Mouse (Mus musculus) thymus, postnatal 36 days (tissue): ENCODE measurements around the gene Sema4d.
A peak's percentile ranks its signal among the peaks of the same experiment; 100 is the strongest.

Experiments
- DNase-seq, 2 experiments: peaks; one replicate each; pipeline ENCODE4 v3.0.0; 2022; ENCODE audit warnings: mixed read lengths in 2 of 2

Sema4d gene

DNA sequence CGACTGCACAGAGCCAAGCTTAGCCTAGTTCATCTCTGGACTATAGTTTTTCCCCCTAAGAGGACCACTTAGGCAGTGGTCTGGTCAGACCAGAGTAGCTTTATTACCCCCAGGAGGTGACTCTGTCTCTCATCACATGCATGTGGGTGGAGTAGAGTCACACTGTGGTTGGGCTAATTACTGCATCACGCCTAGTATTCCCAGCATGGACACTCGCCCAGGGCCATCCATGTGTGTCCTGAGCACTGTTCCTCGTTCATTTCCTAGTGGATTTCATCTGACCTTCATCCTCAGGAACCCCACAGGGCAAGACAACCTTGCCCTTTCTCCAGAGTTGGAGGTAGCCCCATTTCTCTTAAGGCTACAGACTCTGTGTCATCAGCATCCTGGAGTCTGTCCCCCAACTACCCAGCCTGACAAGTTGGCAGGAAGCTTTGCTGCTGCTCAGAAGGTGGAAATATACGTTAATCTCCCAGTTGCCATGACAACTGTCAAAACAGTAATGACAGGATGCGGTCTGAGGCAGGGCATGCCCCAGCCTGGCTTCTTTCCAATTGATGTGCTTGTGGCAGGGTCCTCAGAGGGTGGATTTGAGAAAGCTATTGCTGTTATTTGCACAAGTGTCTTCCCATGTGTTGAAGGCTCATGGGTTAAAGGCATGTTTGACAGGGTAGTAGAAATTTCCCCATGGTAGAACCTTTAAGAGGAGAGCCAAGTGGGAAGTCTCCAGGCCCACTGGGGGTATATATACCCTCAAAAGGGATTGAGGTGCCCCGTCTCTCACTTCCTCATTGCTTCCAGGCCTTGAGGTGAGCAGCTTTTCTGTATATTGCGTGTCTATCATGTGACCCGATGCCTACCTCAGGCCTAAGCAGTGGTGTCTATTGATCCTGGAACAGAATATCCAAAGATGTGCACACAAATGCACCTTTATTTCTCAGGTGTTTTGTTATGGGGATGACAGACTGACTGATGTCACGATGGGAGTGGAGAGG, 20.4 kb upstream of the Sema4d start:
- peak; percentile 71 to 83 for DNase-seq

- DNase-seq, result no peak
Measured at GRCm38 (mm10) chr13:51808141-51808540, 14.6 kb upstream of the Sema4d start.

GRCm38 (mm10) chr13:51806220-51806619, 12.7 kb upstream of the Sema4d start:
- no peak for DNase-seq

- no peak for DNase-seq
Measured at GRCm38 (mm10) chr13:51805634-51806033, 12.1 kb upstream of the Sema4d start.

GRCm38 (mm10) chr13:51800921-51801320, 7.4 kb upstream of the Sema4d start:
- peak; percentile 87 to 91 for DNase-seq

DNA sequence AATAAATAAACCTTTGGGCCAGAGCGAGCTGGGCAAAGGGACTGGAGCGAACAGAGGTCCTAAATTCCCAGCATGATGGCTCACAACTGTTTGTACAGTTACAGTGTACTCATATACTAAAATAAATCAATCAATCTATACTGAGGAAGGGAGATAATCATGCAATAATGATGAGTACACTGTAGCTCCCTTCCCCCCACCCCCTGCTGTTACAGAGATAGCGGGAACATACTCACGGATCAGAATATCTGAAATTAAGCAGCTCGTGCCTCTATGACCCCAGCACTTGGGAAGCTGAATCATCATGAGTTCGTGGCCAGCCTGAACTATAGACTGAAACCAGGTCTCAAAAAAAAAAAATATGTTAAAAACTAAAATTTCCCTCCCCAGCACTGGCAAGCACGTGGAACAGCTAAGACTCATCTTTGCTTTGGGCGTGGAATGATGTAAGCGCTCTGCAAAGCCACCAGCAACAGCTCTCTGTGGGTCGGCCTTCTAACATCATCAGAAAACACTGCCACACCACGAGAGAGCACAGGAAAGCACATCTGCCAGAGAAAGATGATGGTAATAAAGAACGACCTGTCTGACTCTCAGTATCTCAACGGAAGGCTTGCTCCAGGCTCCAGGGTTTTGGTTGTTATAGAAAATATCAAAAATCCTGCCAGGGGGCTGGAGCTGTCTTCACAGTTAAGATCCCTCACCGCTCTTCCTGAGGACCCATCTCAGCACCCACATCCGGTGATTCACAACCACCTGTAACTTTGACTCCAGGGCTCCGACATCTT, 6.4 kb upstream of the Sema4d start:
- DNase-seq, result peak; percentile 35 to 51

GRCm38 (mm10) chr13:51797899-51798746, 4.6 kb upstream of the Sema4d start:
- DNase-seq, result peak; percentile 40 to 47

DNA sequence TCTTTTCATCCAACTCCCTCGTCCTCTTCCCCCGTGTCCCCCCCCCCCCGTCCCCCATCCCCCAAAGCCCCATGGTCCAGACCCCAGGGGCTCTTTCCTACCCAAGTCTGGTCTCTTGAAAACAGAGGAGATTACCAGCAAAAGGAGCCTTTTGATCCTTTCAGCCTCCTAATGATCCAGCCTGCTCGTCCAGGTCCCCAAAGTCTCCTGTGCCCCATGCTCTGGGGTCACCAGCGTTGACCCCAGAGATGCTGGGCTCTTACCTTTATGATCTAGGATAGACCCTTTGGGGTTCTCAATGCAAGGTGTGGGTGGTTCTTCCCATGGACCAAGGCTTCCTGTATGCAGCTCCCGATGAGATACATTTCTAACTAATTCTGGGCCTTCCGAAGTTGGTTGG, 401 bp upstream of the Sema4d start:
- no peak for DNase-seq

GRCm38 (mm10) chr13:51792729-51793424, 670 bp downstream of the Sema4d start:
- DNase-seq, result peak; percentile 82 to 87

GRCm38 (mm10) chr13:51792135-51792573, 1.4 kb downstream of the Sema4d start:
- DNase-seq, result peak in 1 of 2 experiments; percentile 50

DNA sequence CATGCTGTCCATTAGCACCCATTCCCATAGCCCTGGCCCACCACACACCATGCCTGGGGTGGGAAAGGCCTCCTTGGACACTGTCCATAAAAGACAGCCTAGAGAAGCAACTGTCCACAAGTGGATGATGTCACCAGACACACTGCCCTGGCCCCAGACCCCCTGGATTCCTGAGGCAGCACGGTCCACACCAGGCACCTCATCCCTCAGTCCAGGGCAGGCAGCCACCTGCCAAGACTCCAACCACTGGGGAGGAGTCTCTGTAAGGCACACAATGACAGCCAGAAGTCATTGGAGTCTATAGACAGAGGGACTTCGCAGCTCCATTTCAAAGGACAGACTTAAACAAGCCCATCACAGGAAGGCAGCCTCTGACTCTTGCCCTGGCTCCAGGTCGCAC, 1.9 kb downstream of the Sema4d start:
- DNase-seq, result no peak

GRCm38 (mm10) chr13:51790793-51791192, 2.8 kb downstream of the Sema4d start:
- no peak for DNase-seq

GRCm38 (mm10) chr13:51787858-51788257, 5.7 kb downstream of the Sema4d start:
- DNase-seq, result no peak

DNA sequence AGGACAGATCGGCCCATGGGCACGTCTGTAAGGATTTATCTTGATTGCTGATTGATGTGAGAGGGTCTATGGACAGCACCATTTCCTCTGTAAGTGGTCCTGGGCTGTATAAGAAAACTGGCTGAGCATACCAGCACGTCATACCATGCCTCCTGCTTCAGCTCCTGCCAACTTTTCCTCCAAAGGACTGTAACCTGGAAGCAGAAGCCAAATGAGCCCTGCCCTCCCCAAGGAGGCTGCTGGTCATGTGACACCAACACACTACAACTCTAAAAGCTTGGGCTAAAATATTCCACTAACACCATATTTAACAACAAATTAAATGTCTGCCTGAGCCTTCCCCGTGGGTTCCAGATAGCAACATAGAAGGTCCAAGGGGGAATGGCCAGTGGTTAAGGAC, 6.9 kb downstream of the Sema4d start:
- no peak for DNase-seq

DNA sequence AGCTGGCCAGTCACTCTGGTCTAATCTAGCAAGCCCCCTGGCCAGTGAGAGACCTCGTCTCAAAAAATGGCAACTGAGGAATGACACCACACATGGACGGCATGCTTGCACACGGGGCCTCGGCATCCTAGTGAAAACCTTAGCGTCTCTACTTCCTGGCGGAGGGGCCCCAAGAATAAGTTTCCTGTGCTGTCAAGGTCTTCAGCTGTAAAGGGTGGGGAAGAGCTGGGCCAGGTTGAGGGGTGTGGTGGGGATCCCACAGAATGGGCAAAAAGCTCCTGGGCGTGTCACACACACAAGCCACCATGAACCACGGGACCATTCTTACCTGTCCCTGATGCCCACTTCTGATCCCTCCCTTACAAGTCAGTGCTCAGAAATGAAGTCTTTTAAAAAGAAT, 9.1 kb downstream of the Sema4d start:
- no peak for DNase-seq

- no peak for DNase-seq
Measured at GRCm38 (mm10) chr13:51783857-51784256, 9.7 kb downstream of the Sema4d start.

DNA sequence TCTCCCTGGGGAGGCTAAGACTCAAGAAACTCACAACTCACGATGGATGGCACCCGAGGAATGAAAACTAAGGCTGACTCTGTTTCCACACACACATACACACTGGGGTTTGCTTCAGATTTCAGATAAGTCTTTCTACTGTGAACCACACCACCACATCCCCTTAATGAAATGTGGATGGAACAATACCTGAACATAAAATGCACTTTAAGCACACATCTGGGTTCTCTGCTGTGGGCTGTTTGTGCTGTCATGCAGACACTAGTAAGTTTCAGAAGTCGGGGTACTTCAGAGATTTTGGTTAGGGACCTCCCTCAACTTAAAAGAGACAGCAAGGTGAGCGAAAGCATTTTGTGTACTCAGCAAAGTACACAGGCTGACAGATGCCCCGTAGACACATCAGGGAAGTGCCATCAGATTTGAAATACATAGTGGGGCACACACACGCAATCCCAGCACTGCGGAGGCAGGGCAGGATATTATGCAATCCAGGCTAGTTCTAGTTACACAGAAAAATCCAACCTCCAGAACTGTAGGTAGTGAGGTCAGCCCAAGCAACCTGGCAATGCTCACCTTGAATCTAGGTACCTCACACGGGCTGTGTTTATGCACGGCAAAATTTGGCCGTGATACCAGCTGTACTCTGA, 12.9 kb downstream of the Sema4d start:
- peak in 1 of 2 experiments; percentile 6 for DNase-seq

GRCm38 (mm10) chr13:51778983-51779962, 14.3 kb downstream of the Sema4d start:
- peak in 1 of 2 experiments; percentile 37 for DNase-seq

DNA sequence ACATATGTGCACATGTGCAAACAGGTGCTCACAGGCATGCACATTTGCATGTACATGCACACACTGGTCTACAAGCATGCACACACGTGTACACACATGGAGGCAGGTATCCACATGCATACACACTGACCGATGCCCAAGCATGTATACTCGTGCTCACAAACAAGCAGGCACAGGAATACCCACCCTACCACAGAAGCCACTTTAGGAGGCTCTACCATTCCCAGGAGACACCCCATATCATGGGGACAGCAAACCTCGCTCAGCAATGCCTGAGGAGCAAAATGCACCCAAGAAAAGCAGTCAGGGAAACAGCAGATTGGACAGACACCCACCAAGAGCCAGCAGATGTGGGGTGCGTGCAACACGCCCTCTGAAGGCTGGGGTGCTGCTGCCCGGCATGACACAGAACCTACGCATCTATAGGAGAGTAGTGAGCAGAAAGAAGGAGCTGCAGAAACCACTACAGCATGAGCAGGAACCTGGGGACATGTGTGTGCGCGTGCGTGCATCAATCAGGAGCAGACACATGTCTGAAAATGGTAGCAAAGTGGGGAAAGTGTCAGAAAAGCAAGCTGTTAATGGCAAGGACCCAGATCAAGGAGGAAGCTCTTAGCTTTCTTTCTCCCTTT, 15.1 kb downstream of the Sema4d start:
- no peak for DNase-seq
